Mouse (Mus musculus) midbrain, embryonic 16.5 days (tissue): ENCODE data around the gene 1700123O20Rik. TPM values are rescaled to one million over a fixed set of nuclear protein-coding genes. Genes with fewer than 3 reads are reported as not detected.
A peak's percentile ranks its signal among the peaks of the same experiment; 100 is the strongest.

Source experiments
- ATAC-seq: fragments of 200-750 bp; cut with Nextera tagmentation; 2 replicates; pipeline ENCODE4 v1.8.0; 2017; ENCODE audit warnings: moderate TSS enrichment
- H3K27ac ChIP-seq: fragments of 300-500 bp; sonication (generic); 2 replicates; pipeline ENCODE4 v1.5.1; 2014; ENCODE audit warnings: mild to moderate bottlenecking, low read length, mixed read lengths
- H3K27me3 ChIP-seq: fragments of 300-500 bp; sonication (generic); 2 replicates; pipeline ENCODE4 v1.6.1; 2014; ENCODE audit warnings: low read depth, low read length, mixed read lengths; ENCODE audit not compliant: control insufficient read depth, insufficient read depth
- H3K36me3 ChIP-seq: fragments of 300-500 bp; sonication (generic); 2 replicates; pipeline ENCODE4 v1.6.1; 2014; ENCODE audit warnings: mild to moderate bottlenecking, low read length, moderate library complexity, mixed read lengths; ENCODE audit not compliant: control insufficient read depth, insufficient read depth
- H3K4me1 ChIP-seq: fragments of 300-500 bp; sonication (generic); 2 replicates; pipeline ENCODE4 v1.6.1; 2014; ENCODE audit warnings: mild to moderate bottlenecking, low read length, mixed read lengths; ENCODE audit not compliant: control insufficient read depth, insufficient read depth
- H3K4me2 ChIP-seq: fragments of 300-500 bp; sonication (generic); 2 replicates; pipeline ENCODE4 v1.6.1; 2014; ENCODE audit warnings: mild to moderate bottlenecking, low read length, mixed read lengths
- H3K4me3 ChIP-seq: fragments of 300-500 bp; sonication (generic); 2 replicates; pipeline ENCODE4 v1.5.1; 2014; ENCODE audit warnings: low read depth, mild to moderate bottlenecking, low read length, moderate library complexity, mixed read lengths
- H3K9ac ChIP-seq: fragments of 300-500 bp; sonication (generic); 2 replicates; pipeline ENCODE4 v1.6.1; 2014; ENCODE audit warnings: low read depth, low read length, mixed read lengths
- H3K9me3 ChIP-seq: fragments of 300-500 bp; sonication (generic); replicated peaks from 2 replicates; pipeline ENCODE4 v1.6.1; 2014; ENCODE audit warnings: mild to moderate bottlenecking, low read length, mixed read lengths; ENCODE audit not compliant: control insufficient read depth, poor library complexity, severe bottlenecking
- WGBS: fragments of 180-500 bp; shearing (Covaris S2); extraction: QIAGEN DNeasy Blood & Tissue Kit; methylation state at CpG from one replicate; pipeline ENCODE4 v1.1.7; 2014; 5-methylcytosine and 5-hydroxymethylcytosine counted together
- polyA plus RNA-seq: library from polyadenylated mRNA; unstranded; fragments of >200 nt; fragmentation: Nextera tagmentation; extraction: Ambion mirVana; gene quantifications from 2 replicates; pipeline ENCODE4 v1.2.1, GENCODE M21; 2015

1700123O20Rik gene
- polyA plus RNA-seq, 1 experiment from 2014 or later = 58.9 TPM

DNA sequence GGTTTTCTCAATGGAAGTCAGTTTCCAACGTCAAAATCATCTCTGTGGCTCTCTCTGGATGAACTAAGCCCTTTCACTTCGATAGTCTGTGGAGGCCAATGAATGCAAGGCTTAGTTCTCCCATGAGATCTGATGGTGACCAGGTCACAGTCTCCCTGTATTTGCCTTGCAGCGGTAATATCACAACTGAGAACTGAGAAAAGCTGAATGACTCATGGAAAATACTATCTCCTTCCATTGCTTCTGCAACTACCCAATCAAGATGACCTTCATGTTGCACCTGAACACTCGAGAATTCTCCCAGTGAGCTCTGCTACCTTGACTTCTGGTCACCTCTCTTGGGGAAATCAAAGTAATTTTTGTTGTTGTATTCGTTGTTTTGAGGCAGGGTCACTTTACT is 41.5 kb downstream of the 1700123O20Rik start:
- Histone ChIP-seq H3K9ac (no peak overlapping the region), H3K9me3 (no peaks in the 10 kb centered on the region), H3K4me2 (no peak overlapping the region), H3K27me3 (no peaks in the 10 kb centered on the region), H3K4me1 (no peaks in the 10 kb centered on the region), H3K27ac (no peak overlapping the region), H3K4me3 (no peak overlapping the region), H3K36me3 (no peaks in the 10 kb centered on the region)
- no peak for ATAC-seq
- WGBS = 80% methylated on average over 5 of the region's 5 CpGs

DNA sequence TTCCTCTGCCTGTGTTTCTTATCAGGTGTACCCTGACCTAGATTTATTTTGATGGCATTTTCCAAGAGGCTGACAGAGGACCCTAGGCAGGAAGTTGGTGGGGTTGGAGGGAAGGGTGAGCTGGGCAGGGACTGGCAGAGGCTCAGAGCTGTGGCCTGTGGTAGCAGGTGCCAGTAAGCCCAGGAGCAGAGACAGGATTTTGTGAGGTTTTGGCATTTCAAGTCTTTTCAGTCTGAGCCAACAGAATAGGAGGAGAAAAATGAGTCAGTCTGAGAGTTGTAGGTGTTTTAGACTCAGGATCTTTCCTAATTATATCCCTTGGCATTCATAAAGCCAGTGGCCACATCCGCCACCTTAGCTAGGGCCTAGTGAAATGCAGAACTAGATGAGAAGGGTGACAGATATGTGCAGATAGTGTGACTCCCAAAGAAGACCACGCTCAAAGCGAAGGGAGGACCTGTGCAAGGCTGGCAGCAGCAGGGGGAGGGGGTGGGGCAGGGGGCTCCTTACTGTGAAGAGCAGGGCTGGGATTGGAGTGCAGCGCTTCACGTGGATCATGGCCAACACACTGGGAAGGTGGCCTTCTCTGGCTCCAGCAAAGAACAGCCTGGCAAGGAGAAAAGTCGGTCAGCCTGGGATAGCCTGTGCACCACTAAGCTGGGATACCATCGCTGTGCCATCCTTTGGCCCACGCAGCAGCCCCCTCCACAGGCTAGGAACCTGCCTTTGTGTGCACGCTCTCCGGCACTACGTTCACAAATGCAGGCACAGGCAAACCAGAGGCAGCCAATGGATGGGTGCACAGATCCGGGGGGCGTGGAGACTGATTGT is 43.0 kb downstream of the 1700123O20Rik start:
- Histone ChIP-seq H3K4me3 (no peak overlapping the region), H3K27me3 (no peaks in the 10 kb centered on the region), H3K4me1 (no peaks in the 10 kb centered on the region), H3K4me2 (no peak overlapping the region), H3K9ac (no peak overlapping the region), H3K36me3 (no peaks in the 10 kb centered on the region), H3K27ac (no peak overlapping the region), H3K9me3 (no peaks in the 10 kb centered on the region)
- no peak for ATAC-seq
- 57% methylated on average over 13 of the region's 13 CpGs for WGBS

DNA sequence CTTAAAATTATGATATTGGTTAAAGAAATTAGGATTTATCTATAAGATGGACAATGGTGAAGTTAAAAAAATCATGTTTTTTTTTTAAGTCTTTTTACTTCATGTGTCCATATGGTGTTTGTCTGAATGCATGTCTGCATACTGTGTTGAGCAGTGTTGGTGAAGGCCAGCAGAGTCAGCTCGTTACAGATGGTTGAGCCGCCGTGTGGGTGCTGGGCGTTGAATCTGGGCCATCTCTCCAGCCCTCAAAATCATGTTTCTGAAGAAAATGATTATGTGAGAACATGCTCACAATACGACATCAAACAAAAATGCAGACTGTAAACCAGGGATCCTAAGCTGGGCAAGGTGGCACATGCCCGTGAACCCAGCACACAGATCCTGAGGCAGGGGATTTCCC is 44.3 kb downstream of the 1700123O20Rik start:
- no peak for ATAC-seq
- H3K27me3 ChIP-seq = no peaks in the 10 kb centered on the region
- WGBS = 93% methylated on average over 6 of the region's 6 CpGs
- H3K4me2 ChIP-seq = no peak overlapping the region
- H3K4me1 ChIP-seq = no peaks in the 10 kb centered on the region
- no peak overlapping the region for H3K27ac ChIP-seq
- no peak overlapping the region for H3K9ac ChIP-seq
- no peaks in the 10 kb centered on the region for H3K9me3 ChIP-seq
- no peak overlapping the region for H3K4me3 ChIP-seq
- no peaks in the 10 kb centered on the region for H3K36me3 ChIP-seq

DNA sequence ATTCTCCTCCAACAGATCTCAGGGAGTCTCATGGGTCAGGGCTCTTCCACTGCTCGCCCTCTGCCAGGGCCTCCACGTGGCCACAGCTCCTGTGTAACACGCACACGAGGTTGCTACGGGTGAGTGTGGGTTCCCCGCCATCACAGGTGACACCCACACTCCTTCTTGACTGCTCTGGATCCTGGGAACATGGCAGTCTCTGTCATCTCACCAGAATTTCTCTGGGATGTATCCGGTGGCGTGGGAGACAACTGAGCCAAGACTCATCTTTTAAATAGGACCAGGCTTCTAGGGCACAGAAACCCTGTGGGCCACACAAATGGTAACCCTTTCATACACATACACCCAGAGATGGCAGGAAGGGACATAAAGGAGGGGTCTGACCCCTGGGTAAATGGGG is 46.2 kb downstream of the 1700123O20Rik start:
- no peak overlapping the region for H3K4me2 ChIP-seq
- no peaks in the 10 kb centered on the region for H3K27me3 ChIP-seq
- 87% methylated on average over 8 of the region's 8 CpGs for WGBS
- H3K9ac ChIP-seq = no peak overlapping the region
- H3K4me3 ChIP-seq = no peak overlapping the region
- H3K36me3 ChIP-seq = no peaks in the 10 kb centered on the region
- ATAC-seq = no peak
- H3K27ac ChIP-seq = no peak overlapping the region
- peaks cover 2% of the 10 kb centered on the region for H3K4me1 ChIP-seq
- no peaks in the 10 kb centered on the region for H3K9me3 ChIP-seq

DNA sequence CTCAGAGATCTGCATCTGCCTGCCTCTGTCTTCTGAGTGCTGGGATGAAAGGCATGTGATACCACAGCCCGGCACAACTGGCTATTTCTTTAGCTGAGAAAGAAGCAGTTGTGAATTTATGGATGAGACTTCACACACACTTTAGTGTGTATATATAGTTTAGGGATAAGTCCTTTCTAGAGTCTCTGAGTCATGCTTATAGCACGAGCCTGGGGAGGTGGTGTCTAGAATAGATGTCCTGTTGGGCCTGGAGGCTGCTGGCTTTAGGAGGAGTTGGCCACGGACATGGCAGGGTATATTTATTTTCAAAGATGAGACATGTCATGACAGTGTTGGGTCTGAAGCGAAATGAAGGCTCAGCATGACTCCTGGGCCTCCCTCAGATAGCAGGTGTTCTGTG is 48.0 kb downstream of the 1700123O20Rik start:
- no peaks in the 10 kb centered on the region for H3K9me3 ChIP-seq
- no peak overlapping the region for H3K4me3 ChIP-seq
- H3K9ac ChIP-seq = no peak overlapping the region
- H3K36me3 ChIP-seq = no peaks in the 10 kb centered on the region
- no peak overlapping the region for H3K27ac ChIP-seq
- H3K4me1 ChIP-seq = peaks cover 7% of the 10 kb centered on the region
- no peak for ATAC-seq
- WGBS = 74% methylated on average over 4 of the region's 4 CpGs
- no peak overlapping the region for H3K4me2 ChIP-seq
- H3K27me3 ChIP-seq = no peaks in the 10 kb centered on the region

DNA sequence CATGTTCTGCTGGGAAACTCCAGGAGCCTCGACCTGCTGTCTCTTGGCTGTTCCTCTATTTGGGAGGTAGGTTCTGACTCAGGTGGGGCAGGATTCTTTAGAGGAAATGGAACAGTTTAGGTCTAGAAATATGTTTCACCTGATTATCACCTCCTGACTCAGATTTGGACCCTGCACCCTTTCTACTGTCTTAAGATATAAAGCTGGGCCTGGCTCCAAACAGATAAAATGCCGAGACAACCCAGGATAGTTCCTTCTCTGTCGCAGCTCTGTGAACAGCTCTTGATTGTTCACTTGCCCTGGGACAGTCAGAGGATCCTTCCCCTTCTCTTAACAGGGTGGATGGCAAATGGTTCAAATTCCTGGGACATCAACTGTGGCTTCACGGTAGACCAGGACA is 49.2 kb downstream of the 1700123O20Rik start:
- Histone ChIP-seq H3K4me2 (no peak overlapping the region), H3K9ac (no peak overlapping the region), H3K4me3 (no peak overlapping the region), H3K9me3 (no peaks in the 10 kb centered on the region), H3K27me3 (no peaks in the 10 kb centered on the region), H3K36me3 (no peaks in the 10 kb centered on the region), H3K4me1 (peaks cover 7% of the 10 kb centered on the region), H3K27ac (no peak overlapping the region)
- ATAC-seq = no peak
- WGBS = 84% methylated on average over 4 of the region's 4 CpGs

DNA sequence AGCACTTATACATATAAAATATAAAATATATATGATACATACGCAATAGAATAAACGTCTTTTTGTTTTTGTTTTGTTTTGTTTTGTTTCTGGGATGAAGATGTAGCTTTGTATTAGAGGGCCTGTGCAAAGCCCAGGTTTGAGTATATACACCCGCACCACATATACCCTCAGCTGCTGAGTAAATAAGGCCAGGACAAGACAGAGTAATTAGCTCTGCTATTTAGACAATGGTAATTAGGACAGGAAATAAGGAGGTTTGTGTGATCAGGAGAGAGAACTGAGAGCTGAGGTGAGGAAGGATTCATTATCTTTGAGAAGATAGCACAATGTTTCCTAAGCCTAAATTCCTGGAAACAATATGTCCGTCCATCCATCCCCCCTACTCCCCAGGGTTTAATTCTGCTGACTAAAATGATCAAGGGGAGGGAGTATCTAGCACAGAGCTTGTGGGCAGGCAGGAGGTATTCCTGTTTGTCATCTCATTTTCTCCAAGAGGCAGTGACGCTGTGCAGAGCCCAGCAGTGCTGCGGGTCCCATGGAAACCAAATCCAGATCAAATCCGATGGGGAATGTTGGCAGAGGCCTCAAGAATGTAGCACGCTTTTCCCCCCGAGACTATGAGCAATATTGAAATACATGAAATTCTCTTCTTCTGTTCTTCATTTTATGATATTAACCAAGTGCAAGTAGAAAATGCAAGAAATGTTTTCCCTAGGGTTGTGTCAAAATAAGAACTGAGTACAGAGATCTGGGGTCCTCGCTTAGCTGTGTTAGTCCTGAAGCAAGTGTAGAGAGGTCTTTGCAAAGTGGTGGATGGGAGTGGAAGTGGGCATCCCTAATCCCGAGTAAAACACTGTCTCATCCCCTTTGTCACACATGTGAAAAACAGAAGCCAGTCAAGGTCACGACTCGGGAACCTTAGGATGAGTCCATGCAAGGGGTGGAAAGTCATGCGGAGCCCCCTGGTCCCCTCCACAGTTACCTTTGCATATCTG is 50.8 kb downstream of the 1700123O20Rik start:
- H3K4me1 ChIP-seq = peaks cover 7% of the 10 kb centered on the region
- H3K9ac ChIP-seq = no peak overlapping the region
- H3K9me3 ChIP-seq = no peaks in the 10 kb centered on the region
- H3K27ac ChIP-seq = no peak overlapping the region; the same call in 1 of the 2 replicates
- H3K27me3 ChIP-seq = no peaks in the 10 kb centered on the region
- H3K36me3 ChIP-seq = no peaks in the 10 kb centered on the region
- no peak overlapping the region for H3K4me3 ChIP-seq
- H3K4me2 ChIP-seq = no peak overlapping the region
- WGBS = 36% methylated on average over 14 of the region's 14 CpGs
- ATAC-seq = peak; percentile 86

DNA sequence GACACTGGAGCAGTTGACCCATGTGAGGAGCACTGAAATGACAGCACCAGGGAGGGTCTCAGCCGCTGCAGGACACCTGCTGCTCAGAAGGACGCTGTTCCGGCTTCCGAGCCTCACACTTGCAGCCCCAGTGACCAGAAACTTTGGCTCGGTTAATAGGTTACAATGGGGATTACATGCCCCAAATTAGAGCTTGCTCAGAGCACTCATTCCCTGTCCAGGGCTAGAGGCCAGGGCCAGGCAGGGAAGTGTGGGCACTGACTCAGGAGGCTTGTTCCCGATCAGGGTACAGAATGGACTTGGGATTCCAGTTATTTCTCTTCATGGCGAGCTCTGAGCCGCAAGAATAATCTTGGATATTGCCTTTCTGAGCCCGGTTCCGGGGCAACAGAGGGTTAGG is 51.6 kb downstream of the 1700123O20Rik start:
- H3K36me3 ChIP-seq = no peaks in the 10 kb centered on the region
- H3K4me1 ChIP-seq = peaks cover 7% of the 10 kb centered on the region
- WGBS = 34% methylated on average over 10 of the region's 10 CpGs
- H3K4me2 ChIP-seq = no peak overlapping the region
- no peak overlapping the region for H3K4me3 ChIP-seq
- no peaks in the 10 kb centered on the region for H3K9me3 ChIP-seq
- no peaks in the 10 kb centered on the region for H3K27me3 ChIP-seq
- ATAC-seq = no peak; the same call in 1 of the 2 replicates
- no peak overlapping the region for H3K9ac ChIP-seq
- no peak overlapping the region for H3K27ac ChIP-seq
